Mouse (Mus musculus): ENCODE results near the gene Ssbp2.

- TF ChIP-seq CTCF (IDR thresholded peaks at IDR 0.05; ENCODE audit: low read depth, low read length): no peak
- TF ChIP-seq GATA1 (IDR thresholded peaks at IDR 0.05; ENCODE audit: borderline replicate concordance, low read length): no peak
- TF ChIP-seq TAL1 (conservative IDR thresholded peaks at IDR 0.05; ENCODE audit: low read depth, low read length): no peak
- TF ChIP-seq GATA2 (IDR thresholded peaks at IDR 0.05; ENCODE audit: borderline replicate concordance, low read depth, low read length): no peak
These were observed 188.2 kb downstream of the Ssbp2 start for GRCm38 (mm10) chr13:91648240-91648639.

All from G1E (cell line).